Mouse (Mus musculus) cerebellum, postnatal 36 days (tissue): Measurements from ENCODE around the gene Creg2.
"Not testable (repeated sequence)": the region's sequence is repeated elsewhere in the genome, so short reads cannot be mapped to it uniquely, and the experiment has no call there.

Experiments used
- DNase-seq, 2 experiments: peaks; one replicate each; pipeline ENCODE4 v3.0.0; 2021 to 2022; ENCODE audit warnings: mixed read lengths in 2 of 2

The Creg2 gene

GRCm38 (mm10) chr1:39593836-39594235 lies 57.4 kb downstream of the Creg2 start:
- no peak for DNase-seq

- no peak for DNase-seq
Measured at GRCm38 (mm10) chr1:39592090-39592489, 59.2 kb downstream of the Creg2 start.

- not testable (repeated sequence) for DNase-seq
Measured at GRCm38 (mm10) chr1:39591557-39591956, 59.7 kb downstream of the Creg2 start.

GRCm38 (mm10) chr1:39590193-39590592 lies 61.1 kb downstream of the Creg2 start:
- DNase-seq, result no peak

- no peak for DNase-seq
Measured at GRCm38 (mm10) chr1:39585416-39585815, 65.9 kb downstream of the Creg2 start.

GRCm38 (mm10) chr1:39583173-39583572 lies 68.1 kb downstream of the Creg2 start:
- DNase-seq, result no peak

GRCm38 (mm10) chr1:39581215-39581614 lies 70.1 kb downstream of the Creg2 start:
- DNase-seq, result no peak

GRCm38 (mm10) chr1:39579139-39579538 lies 72.1 kb downstream of the Creg2 start:
- DNase-seq, result no peak

- no peak for DNase-seq
Measured at GRCm38 (mm10) chr1:39578446-39578845, 72.8 kb downstream of the Creg2 start.

GRCm38 (mm10) chr1:39577253-39577705 lies 74.0 kb downstream of the Creg2 start, which contains the start of gene Rnf149:
Gene Rnf149, minus strand, starts transcription at chr1:39577405.
- peak; percentile 92 to 96 for DNase-seq

- peak in 1 of 2 experiments; percentile 60 for DNase-seq
Measured at GRCm38 (mm10) chr1:39576431-39577243, 74.6 kb downstream of the Creg2 start.

- no peak for DNase-seq
Measured at GRCm38 (mm10) chr1:39575778-39576375, 75.4 kb downstream of the Creg2 start.

- DNase-seq, result no peak
Measured at GRCm38 (mm10) chr1:39573890-39574289, 77.4 kb downstream of the Creg2 start.

GRCm38 (mm10) chr1:39571653-39572052 lies 79.6 kb downstream of the Creg2 start:
- no peak for DNase-seq
